ENCODE assay signal across 9 mouse cellular contexts in the genomic region with DNA sequence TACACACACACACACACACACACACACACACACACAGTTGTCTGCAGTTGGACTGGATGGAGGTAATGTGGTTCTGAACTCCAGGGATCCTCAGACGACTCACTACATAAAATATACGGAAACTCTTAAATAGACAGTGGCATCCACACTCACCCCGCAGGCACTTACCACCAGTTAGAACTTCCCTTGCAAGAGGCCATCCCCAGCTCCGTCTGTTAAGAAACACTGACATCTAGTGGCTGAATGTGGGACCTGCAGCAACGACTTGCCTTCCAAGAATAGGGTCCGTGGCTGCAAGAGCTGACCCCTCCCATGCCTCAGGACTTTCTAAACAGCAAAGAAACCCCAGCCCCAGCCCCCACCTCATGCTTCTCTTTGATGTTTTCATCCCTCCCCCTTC. TPM values are rescaled to one million over a fixed set of nuclear protein-coding genes. Genes with fewer than 3 reads are reported as not detected.
A peak's percentile ranks its signal among the peaks of the same experiment; 100 is the strongest.
DNase-seq lines count a peak whose midpoint lies in the region; ATAC-seq and TF ChIP-seq lines count a peak whose summit lies in the region.
"Had no signal": no experiment of that assay in that cellular context is flagged by ENCODE, and none has a peak within 500 bp of the region (broad histone marks: within the 10 kb centered on the region; RNA-seq: fewer than 3 reads in every experiment).

No protein-coding gene starts in this region.

- peaks cover 15% of the 10 kb centered on the region for H3K4me1 ChIP-seq in forebrain, embryonic 14.5 days (ENCODE audit: control insufficient read depth, insufficient read depth, low read length)
- H3K4me1 ChIP-seq in liver, postnatal 0 days (ENCODE audit: insufficient read depth): no peaks in the 10 kb centered on the region

- 2% methylated on average over 6 of the region's 6 CpGs for WGBS in forebrain, embryonic 14.5 days
- WGBS in liver, postnatal 0 days (ENCODE audit: insufficient replicate concordance): 0% methylated on average over 6 of the region's 6 CpGs

- intact Hi-C loops in heart, postnatal 10 days (cut with DNase I): loop anchor here (1.0 to 10.0 kb wide), 4 partner anchors 113 to 931 kb away; a partner anchor contains a TSS

- no peak for TF ChIP-seq EP300 in liver, postnatal 0 days (IDR thresholded peaks at IDR 0.05; ENCODE audit: low read depth)

- H3K4me2 ChIP-seq in forebrain, embryonic 14.5 days (ENCODE audit: low read length): peak overlapping the region; percentile 30; the same call in 1 of the 2 replicates
- H3K4me2 ChIP-seq in liver, postnatal 0 days (ENCODE audit: low read depth, low read length): no peak overlapping the region

- no peak overlapping the region for H3K27ac ChIP-seq in forebrain, embryonic 14.5 days (ENCODE audit: low read depth, low read length)
- H3K27ac ChIP-seq in liver, postnatal 0 days (ENCODE audit: low read depth): no peak overlapping the region
- H3K27ac ChIP-seq: macrophage had no signal

- no peak overlapping the region for H3K4me3 ChIP-seq in forebrain, embryonic 14.5 days (ENCODE audit: low read depth, low read length)
- H3K4me3 ChIP-seq in liver, postnatal 0 days (ENCODE audit: low read depth, low read length): no peak overlapping the region

- ATAC-seq in cerebellum, adult (ENCODE audit: insufficient number of reproducible peaks, low FRiP score, low TSS enrichment): peak; percentile 73; the same call in 1 of the 2 replicates
- ATAC-seq in forebrain, embryonic 14.5 days: peak; percentile 74
- 0 out of 2 replicates have a peak, but pooled peaks have one; percentile 44 for ATAC-seq in liver, postnatal 0 days
- ATAC-seq in neutrophil, adult 5-6 weeks (ENCODE audit: extremely low read depth, insufficient number of reproducible peaks, low FRiP score, poor library complexity, severe bottlenecking): peak; percentile 73

- peak; percentile 93 for TF ChIP-seq CTCF in liver, postnatal 0 days (IDR thresholded peaks at IDR 0.05; ENCODE audit: low read depth)

- H3K9ac ChIP-seq in forebrain, embryonic 14.5 days (ENCODE audit: low read length): no peak overlapping the region
- no peak overlapping the region for H3K9ac ChIP-seq in liver, postnatal 0 days (replicated peaks)

- no peaks in the 10 kb centered on the region for H3K36me3 ChIP-seq in forebrain, embryonic 14.5 days (ENCODE audit: control insufficient read depth, insufficient read depth, low read length)
- no peaks in the 10 kb centered on the region for H3K36me3 ChIP-seq in liver, postnatal 0 days (replicated peaks; ENCODE audit: insufficient read depth, low read length)

- peak; percentile 92 for DNase-seq in ES-CJ7 (ENCODE audit: low read depth, low spot score)
- peak; percentile 96 for DNase-seq in forebrain, embryonic 14.5 days (ENCODE audit: low spot score)
- DNase-seq in heart, postnatal 10 days: peak; percentile 83 to 89
- peak; percentile 55 to 86 for DNase-seq in kidney, postnatal 36 days
- DNase-seq in liver, postnatal 0 days: peak; percentile 81
- DNase-seq in testis, postnatal 10 days (ENCODE audit: low spot score): peak; percentile 88

- H3K9me3 ChIP-seq in forebrain, embryonic 14.5 days (replicated peaks; ENCODE audit: control insufficient read depth, low read length): no peaks in the 10 kb centered on the region
- no peaks in the 10 kb centered on the region for H3K9me3 ChIP-seq in liver, postnatal 0 days (ENCODE audit: low read length)

- H3K27me3 ChIP-seq in forebrain, embryonic 14.5 days (replicated peaks; ENCODE audit: control insufficient read depth, insufficient read depth, low read length): peaks cover 9% of the 10 kb centered on the region; the same call in 1 of the 2 replicates
- peaks cover 16% of the 10 kb centered on the region; the same call in 1 of the 2 replicates for H3K27me3 ChIP-seq in liver, postnatal 0 days (ENCODE audit: insufficient read depth, low read length)

RNA-seq across cellular contexts. Expression of a gene that starts 32.0 kb away (rescaled TPM):
- polyA plus RNA-seq in forebrain, embryonic 14.5 days (2014; fragmentation: Nextera tagmentation; extraction: Ambion mirVana): 739 and 915 TPM in 2 replicates
- total RNA-seq in heart, postnatal 10 days (2021): 100 to 1,000 TPM; 771 to 825 TPM
- 793 and 837 TPM in 2 replicates for polyA plus RNA-seq in liver, postnatal 0 days (2015; fragmentation: Nextera tagmentation; extraction: Ambion mirVana)
- 671 and 750 TPM in 2 replicates for total RNA-seq in neutrophil, adult 5-6 weeks (2017)

RNA-seq across cellular contexts. Expression of a gene that starts 38.9 kb away (rescaled TPM):
- polyA plus RNA-seq in forebrain, embryonic 14.5 days (2014; fragmentation: Nextera tagmentation; extraction: Ambion mirVana): 24.0 and 25.2 TPM in 2 replicates
- 10 to 100 TPM; 25.2 to 26.3 TPM for total RNA-seq in heart, postnatal 10 days (2021)
- 22.1 and 23.7 TPM in 2 replicates for polyA plus RNA-seq in liver, postnatal 0 days (2015; fragmentation: Nextera tagmentation; extraction: Ambion mirVana)
- 2.2 and 3.5 TPM in 2 replicates for total RNA-seq in neutrophil, adult 5-6 weeks (2017)
